Mouse (Mus musculus) small intestine, adult 2 months (tissue): ENCODE results near the gene Srcin1.

Experiments used
- CTCF ChIP-seq: fragments of 200-500 bp; IDR thresholded peaks from 2 replicates; pipeline ENCODE4 v1.5.1; 2012; ENCODE audit warnings: low read depth, mild to moderate bottlenecking, control low read depth, inconsistent platforms, low read length, moderate library complexity, mixed read lengths; ENCODE audit not compliant: insufficient replicate concordance, insufficient read length; ENCODE audit errors: extremely low read depth
- POLR2A ChIP-seq: fragments of 200-500 bp; IDR thresholded peaks from 2 replicates; pipeline ENCODE4 v1.6.1; 2012; ENCODE audit warnings: low read depth, mild to moderate bottlenecking, control low read depth, inconsistent platforms, low read length, moderate library complexity

- TF ChIP-seq POLR2A (no peak), CTCF (no peak)
Observed at GRCm38 (mm10) chr11:97499865-97500719, 75.9 kb downstream of the Srcin1 start, which contains the start of gene 4933428G20Rik.
